ENCODE assay signal across 16 mouse cellular contexts in the genomic region with DNA sequence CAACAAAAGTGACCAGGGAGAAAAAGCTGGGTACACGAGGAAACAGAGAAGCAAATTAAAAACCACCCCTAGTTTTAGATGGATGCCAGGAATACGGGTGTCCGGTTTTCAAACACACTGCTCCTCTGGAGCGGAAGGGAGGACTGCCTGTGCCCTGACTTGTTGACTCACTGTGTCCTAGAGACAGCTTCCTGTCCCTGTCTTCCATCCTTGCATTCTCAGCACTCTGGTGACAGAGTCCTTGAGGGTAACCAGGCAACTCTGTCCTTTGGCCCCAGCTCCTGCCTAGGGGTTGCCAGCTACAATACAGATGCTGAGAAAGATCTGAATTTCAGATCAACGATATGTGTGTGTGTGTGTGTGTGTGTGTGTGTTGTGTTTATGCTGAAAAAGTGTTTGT.
DNase-seq lines count a peak whose midpoint lies in the region; ATAC-seq and TF ChIP-seq lines count a peak whose summit lies in the region.
"Had no signal": no experiment of that assay in that cellular context is flagged by ENCODE, and none has a peak within 500 bp of the region (broad histone marks: within the 10 kb centered on the region; RNA-seq: fewer than 3 reads in every experiment).

No protein-coding gene starts in this region.

- ATAC-seq in liver, postnatal 0 days: peak; percentile 43; the same call in 1 of the 2 replicates
- no peak for ATAC-seq in liver, embryonic 12.5 days

- TF ChIP-seq CTCF in gastrocnemius, adult 2 months (IDR thresholded peaks at IDR 0.05): no peak
- TF ChIP-seq CTCF in liver, postnatal 0 days (IDR thresholded peaks at IDR 0.05; ENCODE audit: low read depth): no peak

- no peaks in the 10 kb centered on the region for H3K9me3 ChIP-seq in liver, postnatal 0 days (ENCODE audit: low read length)
- 0 out of 2 replicates have a peak, but pooled peaks cover under 1% of the 10 kb centered on the region for H3K9me3 ChIP-seq in liver, embryonic 12.5 days (replicated peaks)
- H3K9me3 ChIP-seq in heart, embryonic 10.5 days: no peaks in the 10 kb centered on the region
- H3K9me3 ChIP-seq: forebrain, embryonic 10.5 days; midbrain, embryonic 12.5 days had no signal

- no peak overlapping the region for H3K9ac ChIP-seq in liver, postnatal 0 days (replicated peaks)
- no peak overlapping the region for H3K9ac ChIP-seq in liver, embryonic 12.5 days
- H3K9ac ChIP-seq: midbrain, embryonic 12.5 days had no signal

- intact Hi-C loops in gastrocnemius, adult 2 months (cut with DNase I): no loop called here

- no peaks in the 10 kb centered on the region for H3K27me3 ChIP-seq in liver, postnatal 0 days (ENCODE audit: insufficient read depth, low read length)
- H3K27me3 ChIP-seq in liver, embryonic 12.5 days (replicated peaks): no peaks in the 10 kb centered on the region
- no peaks in the 10 kb centered on the region for H3K27me3 ChIP-seq in heart, embryonic 10.5 days (ENCODE audit: insufficient read depth, poor library complexity, severe bottlenecking)
- H3K27me3 ChIP-seq: midbrain, embryonic 12.5 days had no signal

- H3K4me3 ChIP-seq in gastrocnemius, adult 2 months: no peak overlapping the region
- H3K4me3 ChIP-seq in liver, postnatal 0 days (ENCODE audit: low read depth, low read length): no peak overlapping the region
- no peak overlapping the region for H3K4me3 ChIP-seq in liver, embryonic 12.5 days
- no peak overlapping the region for H3K4me3 ChIP-seq in heart, embryonic 10.5 days
- H3K4me3 ChIP-seq: forebrain, embryonic 10.5 days; midbrain, embryonic 12.5 days had no signal

- H3K27ac ChIP-seq in gastrocnemius, adult 2 months: no peak overlapping the region
- no peak overlapping the region for H3K27ac ChIP-seq in liver, postnatal 0 days (ENCODE audit: low read depth)
- H3K27ac ChIP-seq in liver, embryonic 12.5 days: no peak overlapping the region
- H3K27ac ChIP-seq in heart, embryonic 10.5 days: 0 out of 2 replicates have a peak overlapping the region, but pooled peaks have one; percentile 10
- H3K27ac ChIP-seq: forebrain, embryonic 10.5 days; midbrain, embryonic 12.5 days had no signal

- TF ChIP-seq EP300 in liver, postnatal 0 days (IDR thresholded peaks at IDR 0.05; ENCODE audit: low read depth): no peak

- WGBS in liver, postnatal 0 days (ENCODE audit: insufficient replicate concordance): 36% methylated on average over 5 of the region's 5 CpGs
- 36% methylated on average over 5 of the region's 5 CpGs for WGBS in liver, embryonic 12.5 days (ENCODE audit: insufficient replicate concordance)
- 23% methylated on average over 5 of the region's 5 CpGs for WGBS in heart, embryonic 10.5 days

- no peak overlapping the region for H3K4me2 ChIP-seq in liver, postnatal 0 days (ENCODE audit: low read depth, low read length)
- H3K4me2 ChIP-seq in liver, embryonic 12.5 days: no peak overlapping the region
- H3K4me2 ChIP-seq: midbrain, embryonic 12.5 days had no signal

- peak; percentile 29 for DNase-seq in gastrocnemius, adult 2 months
- no peak for DNase-seq in gastrocnemius, postnatal 4 days (ENCODE audit: low spot score in 2 of 2)
- no peak for DNase-seq in liver, postnatal 0 days
- peak; percentile 81 for DNase-seq in heart, embryonic 10.5 days (ENCODE audit: low spot score)
- DNase-seq in lung, postnatal 36 days: peak; percentile 6
- DNase-seq in thymus, postnatal 10 days (ENCODE audit: low spot score in 2 of 2): no peak
- no peak for DNase-seq in gastrocnemius, postnatal 25 days
- DNase-seq: cerebellum, adult 9-10 months; gastrocnemius, postnatal 10 days; kidney, adult 9 months; layer of hippocampus, postnatal 36 days; liver; thymus, postnatal 4 days had no signal

- no peaks in the 10 kb centered on the region for H3K36me3 ChIP-seq in liver, postnatal 0 days (replicated peaks; ENCODE audit: insufficient read depth, low read length)
- H3K36me3 ChIP-seq in liver, embryonic 12.5 days: no peaks in the 10 kb centered on the region
- H3K36me3 ChIP-seq in heart, embryonic 10.5 days: no peaks in the 10 kb centered on the region
- H3K36me3 ChIP-seq: forebrain, embryonic 10.5 days; midbrain, embryonic 12.5 days had no signal

- H3K4me1 ChIP-seq in liver, postnatal 0 days (ENCODE audit: insufficient read depth): no peaks in the 10 kb centered on the region
- H3K4me1 ChIP-seq in liver, embryonic 12.5 days: no peaks in the 10 kb centered on the region
- H3K4me1 ChIP-seq in heart, embryonic 10.5 days: peaks cover 10% of the 10 kb centered on the region
- H3K4me1 ChIP-seq: forebrain, embryonic 10.5 days; midbrain, embryonic 12.5 days had no signal

Comparison
In these comparisons a context has a peak if more than half of its experiments do, and no peak if none do; other contexts are left out.
1. DNase-seq: peak in gastrocnemius, adult 2 months (single experiment), heart, embryonic 10.5 days (single experiment) and lung, postnatal 36 days (single experiment); none in gastrocnemius, postnatal 4 days (0 of 2), liver, postnatal 0 days (single experiment), thymus, postnatal 10 days (0 of 2) and gastrocnemius, postnatal 25 days (single experiment).